Mouse (Mus musculus): ENCODE measurements around the gene Omg. TPM values are rescaled to one million over a fixed set of nuclear protein-coding genes. Genes with fewer than 3 reads are reported as not detected.

Omg gene
- total RNA-seq (2021): 10 to 100 TPM; 86.0 to 89.5 TPM
- long read RNA-seq, experiment 1, transcript Omg-201 (2 exons, 2,228 nt): major isoform, 27 of 30 reads
- long read RNA-seq, experiment 1, partial matches to known transcripts: 0 of 30 reads
- long read RNA-seq, experiment 1, other reads (novel, unspliced or antisense): 3 of 30 reads
- long read RNA-seq, experiment 2, transcript Omg-201 (2 exons, 2,228 nt): major isoform, 83 of 89 reads
- long read RNA-seq, experiment 2, partial matches to known transcripts: 0 of 89 reads
- long read RNA-seq, experiment 2, other reads (novel, unspliced or antisense): 6 of 89 reads

GRCm38 (mm10) chr11:79503845-79504244 is at the start of gene Omg:
TSS of gene Omg (minus strand) at chr11:79504084.
- peak within 1 kb of the TSS; percentile 97 for H3K27ac ChIP-seq
- DNase-seq (ENCODE audit: low spot score in 2 of 2): peak; percentile 60 to 84
- no peak for TF ChIP-seq CTCF (conservative IDR thresholded peaks at IDR 0.05)
- H3K4me3 ChIP-seq: peak within 1 kb of the TSS; percentile 58

GRCm38 (mm10) chr11:79552622-79553021 is 48.7 kb upstream of the Omg start:
- no peak for TF ChIP-seq CTCF (conservative IDR thresholded peaks at IDR 0.05)
- no peak overlapping the region for H3K4me3 ChIP-seq
- no peak for DNase-seq (ENCODE audit: low spot score in 2 of 2)
- H3K27ac ChIP-seq: no peak overlapping the region

- TF ChIP-seq CTCF (conservative IDR thresholded peaks at IDR 0.05): no peak
- DNase-seq (ENCODE audit: low spot score in 2 of 2): no peak
- H3K27ac ChIP-seq: no peak overlapping the region
- no peak overlapping the region for H3K4me3 ChIP-seq
Observed at GRCm38 (mm10) chr11:79536293-79536692, 32.4 kb upstream of the Omg start.

GRCm38 (mm10) chr11:79535554-79535953 is 31.7 kb upstream of the Omg start:
- TF ChIP-seq CTCF (conservative IDR thresholded peaks at IDR 0.05): no peak
- H3K4me3 ChIP-seq: no peak overlapping the region
- DNase-seq (ENCODE audit: low spot score in 2 of 2): no peak
- no peak overlapping the region for H3K27ac ChIP-seq

GRCm38 (mm10) chr11:79533950-79534690 is 30.2 kb upstream of the Omg start:
- peak overlapping the region; percentile 73 for H3K27ac ChIP-seq
- TF ChIP-seq CTCF (conservative IDR thresholded peaks at IDR 0.05): no peak
- no peak overlapping the region for H3K4me3 ChIP-seq
- peak in 1 of 2 experiments; percentile 18 for DNase-seq (ENCODE audit: low spot score in 2 of 2)

GRCm38 (mm10) chr11:79533311-79533710 is 29.4 kb upstream of the Omg start:
- DNase-seq (ENCODE audit: low spot score in 2 of 2): no peak
- H3K27ac ChIP-seq: peak overlapping the region; percentile 73
- no peak overlapping the region for H3K4me3 ChIP-seq
- TF ChIP-seq CTCF (conservative IDR thresholded peaks at IDR 0.05): no peak

- Histone ChIP-seq H3K27ac (no peak overlapping the region), H3K4me3 (no peak overlapping the region)
- no peak for TF ChIP-seq CTCF (conservative IDR thresholded peaks at IDR 0.05)
- DNase-seq (ENCODE audit: low spot score in 2 of 2): no peak
Observed at GRCm38 (mm10) chr11:79531485-79531884, 27.6 kb upstream of the Omg start.

GRCm38 (mm10) chr11:79530774-79531173 is 26.9 kb upstream of the Omg start:
- DNase-seq (ENCODE audit: low spot score in 2 of 2): no peak
- Histone ChIP-seq H3K4me3 (peak overlapping the region; percentile 39; the same call in 1 of the 2 replicates), H3K27ac (peak overlapping the region; percentile 87)
- no peak for TF ChIP-seq CTCF (conservative IDR thresholded peaks at IDR 0.05)

- no peak for TF ChIP-seq CTCF (conservative IDR thresholded peaks at IDR 0.05)
- DNase-seq (ENCODE audit: low spot score in 2 of 2): peak; percentile 36 to 55
- peak within 1 kb of the TSS; percentile 87 for H3K27ac ChIP-seq
- peak within 1 kb of the TSS; percentile 39 for H3K4me3 ChIP-seq
Observed at GRCm38 (mm10) chr11:79530333-79530761, 26.5 kb upstream of the Omg start, which contains the start of the genes Evi2 and Evi2a. TSS of gene Evi2 (minus strand) at chr11:79530589. TSS of gene Evi2a (minus strand) at chr11:79530609.

- Histone ChIP-seq H3K4me3 (peak overlapping the region; percentile 39), H3K27ac (peak overlapping the region; percentile 87)
- no peak for DNase-seq (ENCODE audit: low spot score in 2 of 2)
- TF ChIP-seq CTCF (conservative IDR thresholded peaks at IDR 0.05): no peak
Observed at GRCm38 (mm10) chr11:79529736-79530135, 25.9 kb upstream of the Omg start.

GRCm38 (mm10) chr11:79529226-79529625 is 25.3 kb upstream of the Omg start:
- DNase-seq (ENCODE audit: low spot score in 2 of 2): no peak
- no peak for TF ChIP-seq CTCF (conservative IDR thresholded peaks at IDR 0.05)
- Histone ChIP-seq H3K27ac (peak overlapping the region; percentile 87), H3K4me3 (peak overlapping the region; percentile 39)

GRCm38 (mm10) chr11:79528601-79529000 is 24.7 kb upstream of the Omg start:
- no peak for TF ChIP-seq CTCF (conservative IDR thresholded peaks at IDR 0.05)
- peak overlapping the region; percentile 87; the same call in 1 of the 2 replicates for H3K27ac ChIP-seq
- no peak for DNase-seq (ENCODE audit: low spot score in 2 of 2)
- peak overlapping the region; percentile 39 for H3K4me3 ChIP-seq

GRCm38 (mm10) chr11:79527739-79528384 is 24.0 kb upstream of the Omg start:
- Histone ChIP-seq H3K4me3 (no peak overlapping the region), H3K27ac (peak overlapping the region; percentile 43)
- TF ChIP-seq CTCF (conservative IDR thresholded peaks at IDR 0.05): no peak
- DNase-seq (ENCODE audit: low spot score in 2 of 2): no peak

Measured in layer of hippocampus, adult 2 months (tissue).